Mouse (Mus musculus): ENCODE data around the gene Gm48552. TPM values are rescaled to one million over a fixed set of nuclear protein-coding genes. Genes with fewer than 3 reads are reported as not detected.

Gene Gm48552
- total RNA-seq, 2 experiments from 2014 or later = 2.8 to 4.7 TPM

GRCm38 (mm10) chr10:81426081-81426671, 37.4 kb downstream of the Gm48552 start:
- intact Hi-C loops (cut with DNase I) = loop anchor here (2.0 kb wide), 1 partner anchor 13 kb away; no protein-coding TSS in a partner anchor
- DNase-seq (ENCODE audit: low spot score in 2 of 2) = peak; percentile 24 to 34

- peak; percentile 33 to 57 for DNase-seq (ENCODE audit: low spot score in 2 of 2)
- intact Hi-C loops (cut with DNase I) = loop anchor here (2.0 kb wide), 1 partner anchor 14 kb away; no protein-coding TSS in a partner anchor
Observed at GRCm38 (mm10) chr10:81426897-81427296, 38.1 kb downstream of the Gm48552 start.

- intact Hi-C loops (cut with DNase I) = loop anchor here (2.0 kb wide), 1 partner anchor 15 kb away; no protein-coding TSS in a partner anchor
- peak; percentile 3 for DNase-seq (ENCODE audit: low spot score in 2 of 2)
Observed at GRCm38 (mm10) chr10:81427327-81427726, 38.5 kb downstream of the Gm48552 start.

GRCm38 (mm10) chr10:81427804-81428506, 39.1 kb downstream of the Gm48552 start:
- peak; percentile 5 to 13 for DNase-seq (ENCODE audit: low spot score in 2 of 2)
- intact Hi-C loops (cut with DNase I) = loop anchor here (2.0 kb wide), 1 partner anchor 15 kb away; no protein-coding TSS in a partner anchor

- intact Hi-C loops (cut with DNase I) = no loop called here
- DNase-seq (ENCODE audit: low spot score in 2 of 2) = peak in 1 of 2 experiments; percentile 4
Observed at GRCm38 (mm10) chr10:81428507-81428870, 39.7 kb downstream of the Gm48552 start.

GRCm38 (mm10) chr10:81429092-81429491, 40.3 kb downstream of the Gm48552 start:
- intact Hi-C loops (cut with DNase I) = no loop called here
- DNase-seq (ENCODE audit: low spot score in 2 of 2) = peak; percentile 4 to 7

GRCm38 (mm10) chr10:81429605-81430061, 40.8 kb downstream of the Gm48552 start:
- peak in 1 of 2 experiments; percentile 71 for DNase-seq (ENCODE audit: low spot score in 2 of 2)
- intact Hi-C loops (cut with DNase I) = no loop called here

- intact Hi-C loops (cut with DNase I) = no loop called here
- DNase-seq (ENCODE audit: low spot score in 2 of 2) = peak; percentile 68 to 84
Observed at GRCm38 (mm10) chr10:81430141-81430830, 41.5 kb downstream of the Gm48552 start.

GRCm38 (mm10) chr10:81430831-81431525, 42.2 kb downstream of the Gm48552 start:
- intact Hi-C loops (cut with DNase I) = no loop called here
- DNase-seq (ENCODE audit: low spot score in 2 of 2) = peak; percentile 73 to 76

GRCm38 (mm10) chr10:81431526-81432168, 42.8 kb downstream of the Gm48552 start:
- DNase-seq (ENCODE audit: low spot score in 2 of 2) = peak; percentile 43 to 69
- intact Hi-C loops (cut with DNase I) = no loop called here

- intact Hi-C loops (cut with DNase I) = no loop called here
- DNase-seq (ENCODE audit: low spot score in 2 of 2) = peak in 1 of 2 experiments; percentile 22
Observed at GRCm38 (mm10) chr10:81432169-81432867, 43.5 kb downstream of the Gm48552 start.

- peak; percentile 95 to 98 for DNase-seq (ENCODE audit: low spot score in 2 of 2)
- intact Hi-C loops (cut with DNase I) = no loop called here
Observed at GRCm38 (mm10) chr10:81432868-81433262, 44.1 kb downstream of the Gm48552 start.

- DNase-seq (ENCODE audit: low spot score in 2 of 2) = peak; percentile 18 to 31
- intact Hi-C loops (cut with DNase I) = no loop called here
Observed at GRCm38 (mm10) chr10:81433541-81434289, 44.9 kb downstream of the Gm48552 start.

GRCm38 (mm10) chr10:81434361-81435263, 45.8 kb downstream of the Gm48552 start:
- DNase-seq (ENCODE audit: low spot score in 2 of 2) = peak in 1 of 2 experiments; percentile 7
- intact Hi-C loops (cut with DNase I) = no loop called here

- peak; percentile 75 to 82 for DNase-seq (ENCODE audit: low spot score in 2 of 2)
- intact Hi-C loops (cut with DNase I) = no loop called here
Observed at GRCm38 (mm10) chr10:81435436-81435835, 46.6 kb downstream of the Gm48552 start.

All from left cerebral cortex, postnatal 14 days (tissue).